Mouse (Mus musculus) spleen, adult 12 weeks (tissue): ENCODE data around the gene Hspd1.
A peak's percentile ranks its signal among the peaks of the same experiment; 100 is the strongest.

ENCODE experiments used
- DNase-seq: peaks from one replicate; pipeline ENCODE4 v3.0.0; 2022; ENCODE audit warnings: low spot score

Hspd1 gene

GRCm38 (mm10) chr1:55041691-55042090 lies 46.4 kb downstream of the Hspd1 start:
- no peak for DNase-seq

- no peak for DNase-seq
These were observed 48.1 kb downstream of the Hspd1 start for GRCm38 (mm10) chr1:55039944-55040343.

DNA sequence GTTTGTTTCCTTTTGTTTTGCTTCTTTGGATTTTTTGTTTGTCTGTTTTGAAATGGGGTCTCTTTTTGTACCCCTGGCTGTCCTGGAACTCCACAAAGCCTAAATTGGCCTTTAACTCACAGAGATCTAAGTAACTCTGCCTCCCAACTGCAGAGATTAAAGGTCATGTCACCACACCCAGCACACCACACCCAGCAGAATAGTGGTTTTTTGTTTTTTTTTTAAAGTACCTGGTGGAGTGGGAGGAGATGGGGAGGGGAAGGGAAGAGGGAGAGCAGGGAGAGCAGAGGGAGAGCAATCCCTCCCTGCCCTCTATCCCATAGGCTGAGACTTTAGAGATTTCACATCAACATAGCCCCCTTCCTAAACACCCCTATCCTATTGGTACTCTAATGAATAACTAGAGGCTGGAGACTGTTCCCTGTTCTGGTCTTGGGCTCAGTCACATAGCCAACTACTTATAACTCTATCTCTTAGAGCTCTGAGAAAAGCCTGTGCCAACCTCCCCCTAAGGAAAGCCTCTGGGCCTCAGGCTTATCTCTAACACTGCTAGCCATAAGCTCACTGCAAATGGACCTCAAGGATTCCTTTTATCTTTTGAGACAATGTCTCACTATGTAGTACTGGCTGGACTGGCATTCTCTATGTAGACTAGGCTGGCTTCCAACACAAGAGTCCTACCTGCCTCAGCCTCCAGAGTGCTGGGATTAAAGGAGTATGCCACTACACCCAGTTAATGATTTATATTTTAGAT lies 56.8 kb downstream of the Hspd1 start:
- DNase-seq: no peak

- DNase-seq: no peak
These were observed 58.6 kb downstream of the Hspd1 start for GRCm38 (mm10) chr1:55029446-55029845.

- peak; percentile 29 for DNase-seq
These were observed 59.4 kb downstream of the Hspd1 start for GRCm38 (mm10) chr1:55028512-55029249.

- DNase-seq: no peak
These were observed 60.1 kb downstream of the Hspd1 start for GRCm38 (mm10) chr1:55027966-55028365.
